Mouse (Mus musculus): ENCODE data around the gene Oma1. TPM values are rescaled to one million over a fixed set of nuclear protein-coding genes. Genes with fewer than 3 reads are reported as not detected.

Gene Oma1
- polyA plus RNA-seq, 1 experiment: 10.7 TPM

DNA sequence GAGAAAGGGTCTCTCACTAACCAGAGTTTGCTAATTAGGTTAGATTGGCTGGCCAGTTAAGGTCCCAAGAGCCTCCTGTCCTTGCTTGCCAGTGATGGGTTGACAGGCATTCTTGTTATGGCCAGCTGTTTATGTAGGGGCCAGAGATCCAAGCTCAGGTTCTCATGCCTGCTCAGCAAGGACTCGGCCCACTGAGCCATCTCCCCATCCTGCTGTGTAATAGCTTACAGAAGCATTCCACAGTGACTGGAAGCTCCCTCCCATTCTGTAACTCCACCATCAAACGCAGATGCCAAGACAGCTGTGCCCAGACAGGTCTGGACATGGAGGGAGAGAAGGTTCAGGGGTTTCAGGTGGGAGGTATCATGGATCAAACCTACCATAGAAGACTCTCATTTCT, 76.9 kb downstream of the Oma1 start:
- Histone ChIP-seq H3K27ac (replicated peaks; ENCODE audit: low read depth, low read length) (no peak overlapping the region), H3K4me1 (ENCODE audit: control insufficient read depth, insufficient read depth, insufficient read length, low read length) (no peaks in the 10 kb centered on the region), H3K4me3 (ENCODE audit: insufficient read depth, low read depth, low read length) (no peak overlapping the region)

DNA sequence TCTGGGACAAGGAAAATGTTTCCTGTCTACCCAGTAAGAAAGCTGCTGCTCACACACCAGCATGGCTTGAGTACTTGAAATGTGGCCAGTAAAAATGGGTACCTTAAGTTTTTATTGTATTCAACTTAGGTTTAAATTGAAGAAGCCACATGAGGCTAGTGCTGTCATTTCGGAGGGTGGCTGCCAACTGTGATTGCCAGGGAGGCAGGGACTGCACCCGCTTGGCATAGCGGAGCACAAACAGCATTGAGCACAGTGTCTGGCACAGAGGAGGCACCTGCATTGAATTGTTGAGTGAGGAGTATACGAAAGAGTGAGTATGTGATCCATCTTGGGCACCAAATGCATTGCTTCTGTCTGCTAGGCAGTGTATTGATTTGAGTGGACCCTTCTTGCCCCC, 81.5 kb downstream of the Oma1 start:
- Histone ChIP-seq H3K4me1 (ENCODE audit: control insufficient read depth, insufficient read depth, insufficient read length, low read length) (no peaks in the 10 kb centered on the region), H3K27ac (replicated peaks; ENCODE audit: low read depth, low read length) (no peak overlapping the region), H3K4me3 (ENCODE audit: insufficient read depth, low read depth, low read length) (no peak overlapping the region)

DNA sequence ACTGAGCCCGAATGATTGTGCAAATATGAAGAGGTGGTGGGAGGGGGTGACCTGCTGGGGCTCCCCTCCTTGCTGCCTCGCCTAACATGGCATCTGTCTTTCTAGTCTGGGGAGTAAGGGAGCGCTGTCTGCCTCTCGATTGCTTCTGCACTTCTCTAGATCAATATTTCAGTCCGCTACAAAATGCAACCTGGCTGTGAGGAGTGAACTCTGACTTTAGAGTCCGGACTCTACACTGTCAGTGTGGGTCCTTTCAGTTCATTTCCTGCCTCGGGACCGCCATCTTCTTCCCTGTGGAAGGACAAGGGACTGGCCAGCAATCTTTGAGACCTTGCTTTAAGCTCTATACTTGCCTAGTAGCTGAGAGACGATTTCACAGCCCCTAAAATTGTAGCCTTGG, 82.3 kb downstream of the Oma1 start:
- Histone ChIP-seq H3K4me1 (ENCODE audit: control insufficient read depth, insufficient read depth, insufficient read length, low read length) (no peaks in the 10 kb centered on the region), H3K27ac (replicated peaks; ENCODE audit: low read depth, low read length) (no peak overlapping the region), H3K4me3 (ENCODE audit: insufficient read depth, low read depth, low read length) (no peak overlapping the region)

DNA sequence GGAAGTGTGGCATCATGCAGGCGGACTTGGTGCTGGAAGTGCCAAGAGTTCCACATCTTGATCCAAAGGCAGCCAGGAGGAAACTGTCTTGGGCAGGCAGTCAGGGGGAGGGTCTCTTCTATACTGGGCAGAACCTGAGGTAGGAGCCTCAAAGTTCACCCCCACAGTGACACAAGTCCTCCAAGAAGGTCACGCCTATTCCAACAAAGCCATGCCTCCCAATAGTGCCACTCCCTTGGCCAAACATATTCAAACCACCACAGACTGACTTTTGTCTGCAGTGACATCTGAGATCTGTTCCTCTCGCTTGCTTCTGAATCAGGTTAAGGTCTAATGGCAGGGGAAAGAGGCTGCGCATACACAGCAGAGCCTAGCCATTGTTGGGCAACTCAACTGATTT, 83.3 kb downstream of the Oma1 start:
- H3K4me3 ChIP-seq (ENCODE audit: insufficient read depth, low read depth, low read length): no peak overlapping the region
- H3K4me1 ChIP-seq (ENCODE audit: control insufficient read depth, insufficient read depth, insufficient read length, low read length): no peaks in the 10 kb centered on the region
- H3K27ac ChIP-seq (replicated peaks; ENCODE audit: low read depth, low read length): no peak overlapping the region

DNA sequence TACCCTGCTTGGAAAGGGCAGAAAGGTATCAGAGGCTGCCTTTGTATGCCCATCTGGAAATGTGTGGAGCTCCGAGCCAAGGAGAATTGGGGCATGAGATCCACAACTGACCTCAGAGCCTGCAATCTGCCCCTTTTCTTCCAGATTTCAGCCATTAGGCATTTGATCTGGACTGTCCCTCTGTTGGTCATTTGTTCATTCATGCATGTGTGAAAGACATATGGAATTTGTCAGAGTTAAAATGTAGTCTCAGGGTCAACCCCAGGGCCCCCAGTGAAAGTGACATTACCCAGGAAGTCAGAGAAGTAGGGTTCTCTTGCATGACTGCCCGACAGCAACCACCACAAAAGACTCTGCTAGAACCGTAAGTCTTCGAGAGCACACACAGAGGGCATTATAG, 89.0 kb downstream of the Oma1 start:
- H3K4me1 ChIP-seq (ENCODE audit: control insufficient read depth, insufficient read depth, insufficient read length, low read length): no peaks in the 10 kb centered on the region
- no peak overlapping the region for H3K4me3 ChIP-seq (ENCODE audit: insufficient read depth, low read depth, low read length)
- H3K27ac ChIP-seq (replicated peaks; ENCODE audit: low read depth, low read length): no peak overlapping the region

DNA sequence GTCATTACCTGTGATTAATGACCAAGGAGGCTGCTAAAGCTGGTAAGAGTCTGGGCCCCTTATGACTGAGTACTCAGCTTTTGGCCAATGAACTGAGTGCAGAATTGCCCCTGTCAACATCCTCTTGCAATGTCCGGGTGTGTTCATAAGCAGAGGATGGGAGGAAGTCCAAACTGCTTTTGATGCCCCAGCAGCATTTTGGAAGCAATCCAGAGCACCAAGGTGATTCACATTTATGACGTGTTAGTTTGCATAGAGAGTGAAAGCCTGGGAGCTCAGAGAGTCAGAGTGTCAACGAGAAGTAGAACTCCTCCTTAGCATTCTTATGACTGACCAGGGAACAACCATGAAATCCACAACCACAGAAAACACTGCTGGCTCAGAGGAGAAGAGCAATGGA, 91.7 kb downstream of the Oma1 start:
- Histone ChIP-seq H3K4me1 (ENCODE audit: control insufficient read depth, insufficient read depth, insufficient read length, low read length) (no peaks in the 10 kb centered on the region), H3K4me3 (ENCODE audit: insufficient read depth, low read depth, low read length) (no peak overlapping the region)

DNA sequence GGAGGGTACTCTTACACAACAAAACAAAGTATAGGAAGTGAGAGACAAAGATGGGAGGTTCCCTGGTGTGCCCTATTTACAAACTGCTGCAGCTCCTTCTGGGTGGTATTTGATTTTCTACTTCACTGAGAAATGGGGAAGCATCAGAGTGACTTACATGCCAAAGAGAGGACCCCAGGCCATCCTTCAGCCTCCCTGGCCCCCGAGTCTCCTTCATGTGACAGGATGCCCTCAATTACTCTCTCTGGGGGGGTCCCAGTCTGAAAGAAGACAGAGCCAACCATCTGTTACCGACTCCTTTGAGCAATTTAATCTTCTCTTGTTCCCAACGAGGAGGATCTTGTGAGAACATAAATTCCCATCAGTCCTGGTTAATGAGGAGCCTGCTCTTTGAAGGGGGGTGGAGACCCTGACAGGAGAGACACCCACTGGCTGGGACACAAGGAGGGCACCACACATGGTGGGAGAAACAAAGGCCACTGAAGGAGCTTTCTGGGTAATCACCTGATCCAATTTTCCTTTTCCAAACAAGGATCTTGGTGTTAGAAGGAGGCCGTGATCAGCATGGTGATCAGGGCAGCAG, 96.7 kb downstream of the Oma1 start:
- Histone ChIP-seq H3K27ac (replicated peaks; ENCODE audit: low read depth, low read length) (no peak overlapping the region), H3K4me1 (ENCODE audit: control insufficient read depth, insufficient read depth, insufficient read length, low read length) (no peaks in the 10 kb centered on the region), H3K4me3 (ENCODE audit: insufficient read depth, low read depth, low read length) (no peak overlapping the region)

More for the DNA sequence above, 91.7 kb downstream of the Oma1 start:
- H3K27ac ChIP-seq (replicated peaks; ENCODE audit: low read depth, low read length): no peak overlapping the region

Other genes starting within 250 kb of the Oma1 start
- gene Mier1, start 199.4 kb upstream of the Oma1 start, polyA plus RNA-seq (2012; ENCODE audit: insufficient read depth, insufficient read length, missing spikeins): 26.7 and 26.8 TPM in 2 replicates
- gene Wdr78, start 199.3 kb upstream of the Oma1 start, polyA plus RNA-seq (2012; ENCODE audit: insufficient read depth, insufficient read length, missing spikeins): 1.2 and 1.5 TPM in 2 replicates
- gene Slc35d1, start 98.6 kb upstream of the Oma1 start, polyA plus RNA-seq (2012; ENCODE audit: insufficient read depth, insufficient read length, missing spikeins): 2.9 and 3.6 TPM in 2 replicates
- gene 4921539E11Rik, start 22.9 kb upstream of the Oma1 start, polyA plus RNA-seq (2012; ENCODE audit: insufficient read depth, insufficient read length, missing spikeins): not detected in 2 replicates

Data from brown adipose tissue, adult 24 weeks (tissue).